In genomic region chr3:87033357-87033756, GRCm38 (mm10) we compare ENCODE assay signal across 9 mouse cellular contexts. TPM values are rescaled to one million over a fixed set of nuclear protein-coding genes. Genes with fewer than 3 reads are reported as not detected.
A peak's percentile ranks its signal among the peaks of the same experiment; 100 is the strongest.
DNase-seq lines count a peak whose midpoint lies in the region; ATAC-seq and TF ChIP-seq lines count a peak whose summit lies in the region.
"Had no signal": no experiment of that assay in that cellular context is flagged by ENCODE, and none has a peak within 500 bp of the region (broad histone marks: within the 10 kb centered on the region; RNA-seq: fewer than 3 reads in every experiment).

No protein-coding gene starts in this region.

- WGBS in lung, postnatal 0 days: 15% methylated on average over 8 of the region's 8 CpGs

- H3K4me1 ChIP-seq in CH12.LX (ENCODE audit: control insufficient read depth in 1 of 2, insufficient read depth in 2 of 2): peaks cover 0 to 18% of the 10 kb centered on the region in 2 experiments; a peak in 2 of 4 replicates
- no peaks in the 10 kb centered on the region for H3K4me1 ChIP-seq in lung, postnatal 0 days (ENCODE audit: insufficient read depth, low read depth, low read length)
- H3K4me1 ChIP-seq: liver, embryonic 15.5 days had no signal

- no peak for TF ChIP-seq POLR2A in CH12.LX (IDR thresholded peaks at IDR 0.05; ENCODE audit: low read depth, low read length)

- DNase-seq in CH12.LX (ENCODE audit: extremely low read depth): peak; percentile 79
- peak; percentile 49 for DNase-seq in adrenal gland, adult 8-10 months
- DNase-seq in embryo, embryonic 11 days: peak; percentile 78
- peak; percentile 64 for DNase-seq in heart, adult 8-10 months (ENCODE audit: low spot score)
- peak; percentile 79 for DNase-seq in layer of hippocampus, adult 11-12 months (ENCODE audit: low spot score)
- peak; percentile 78 for DNase-seq in lung, postnatal 0 days (ENCODE audit: low spot score)
- peak; percentile 53 for DNase-seq in right cerebral cortex, postnatal 25 days
- peak; percentile 70 to 77 for DNase-seq in urinary bladder, postnatal 36 days (ENCODE audit: low spot score in 2 of 2)

- TF ChIP-seq EP300 in CH12.LX (IDR thresholded peaks at IDR 0.05; ENCODE audit: low read length): no peak
- TF ChIP-seq EP300 in lung, postnatal 0 days (IDR thresholded peaks at IDR 0.05): no peak

- H3K79me2 ChIP-seq in CH12.LX (replicated peaks; ENCODE audit: control insufficient read depth, extremely low read depth, insufficient read depth, poor library complexity, severe bottlenecking): no peaks in the 10 kb centered on the region

- H3K27me3 ChIP-seq in CH12.LX (replicated peaks): no peaks in the 10 kb centered on the region
- no peaks in the 10 kb centered on the region for H3K27me3 ChIP-seq in lung, postnatal 0 days (replicated peaks; ENCODE audit: insufficient read depth, low read length)
- H3K27me3 ChIP-seq: liver, embryonic 15.5 days had no signal

- no peaks in the 10 kb centered on the region for H3K36me3 ChIP-seq in CH12.LX (replicated peaks in 1 of 2; ENCODE audit: control insufficient read depth in 1 of 2, insufficient read depth in 1 of 2, low read length in 1 of 2)
- no peaks in the 10 kb centered on the region for H3K36me3 ChIP-seq in lung, postnatal 0 days (ENCODE audit: insufficient read depth, low read length)
- H3K36me3 ChIP-seq: liver, embryonic 15.5 days had no signal

- dilution Hi-C loops in CH12.LX (cut with MboI; ENCODE audit: extremely low pct_ligation_motif_present, extremely low pct_unique_long_range_greater_than_20kb, low sequenced_read_pairs): no loop called here

- peak; percentile 94 to 96 for TF ChIP-seq CTCF in CH12.LX (conservative IDR thresholded peaks at IDR 0.05 in 1 of 2, IDR thresholded peaks at IDR 0.05 in 1 of 2; ENCODE audit: low read depth in 2 of 2, low read length in 2 of 2)
- peak; percentile 93 for TF ChIP-seq CTCF in lung, postnatal 0 days (IDR thresholded peaks at IDR 0.05)

- H3K9me3 ChIP-seq in CH12.LX (replicated peaks; ENCODE audit: low read length): peaks cover 5% of the 10 kb centered on the region
- no peaks in the 10 kb centered on the region for H3K9me3 ChIP-seq in lung, postnatal 0 days (ENCODE audit: low read length)
- H3K9me3 ChIP-seq: liver, embryonic 15.5 days had no signal

- peak; percentile 32; the same call in 1 of the 2 replicates for ATAC-seq in lung, postnatal 0 days

- no peak overlapping the region for H3K27ac ChIP-seq in CH12.LX (ENCODE audit: insufficient read depth, low read depth)
- H3K27ac ChIP-seq in lung, postnatal 0 days (ENCODE audit: low read length): no peak overlapping the region
- H3K27ac ChIP-seq: liver, embryonic 15.5 days had no signal

- H3K4me3 ChIP-seq in CH12.LX (replicated peaks in 1 of 3; ENCODE audit: low read depth in 2 of 3, low read length in 2 of 3, poor library complexity in 1 of 3): no peak overlapping the region
- no peak overlapping the region for H3K4me3 ChIP-seq in lung, postnatal 0 days (ENCODE audit: low read depth, low read length)
- H3K4me3 ChIP-seq: liver, embryonic 15.5 days had no signal

- H3K9ac ChIP-seq in CH12.LX (ENCODE audit: insufficient read depth, low read depth): no peak overlapping the region
- H3K9ac ChIP-seq in lung, postnatal 0 days (replicated peaks; ENCODE audit: low read depth): no peak overlapping the region
- H3K9ac ChIP-seq: liver, embryonic 15.5 days had no signal

- peak; percentile 84 for TF ChIP-seq RAD21 in CH12.LX (IDR thresholded peaks at IDR 0.05; ENCODE audit: low read depth, low read length)

- no peak overlapping the region for H3K4me2 ChIP-seq in CH12.LX (ENCODE audit: insufficient read depth, low read depth, poor library complexity, severe bottlenecking)
- no peak overlapping the region for H3K4me2 ChIP-seq in lung, postnatal 0 days (replicated peaks; ENCODE audit: low read depth, low read length)
- H3K4me2 ChIP-seq: liver, embryonic 15.5 days had no signal

- in situ Hi-C loops in CH12.LX (cut with MboI; ENCODE audit: low pct_ligation_motif_present, low pct_unique_long_range_greater_than_20kb, low sequenced_read_pairs): no loop called here

TF ChIP-seq in CH12.LX, 34 proteins besides CTCF, POLR2A, EP300 and RAD21:
- TF ChIP-seq MEF2A (IDR thresholded peaks at IDR 0.05; ENCODE audit: borderline replicate concordance, low read depth, low read length) (no peak), MYC (IDR thresholded peaks at IDR 0.05; ENCODE audit: low read depth, low read length) (no peak), SIN3A (IDR thresholded peaks at IDR 0.05; ENCODE audit: low read length) (peak; percentile 58), POLR2AphosphoS2 (IDR thresholded peaks at IDR 0.05; ENCODE audit: low read depth, low read length) (no peak), SMC3 (IDR thresholded peaks at IDR 0.05; ENCODE audit: low read depth, low read length) (peak; percentile 73), JUND (conservative IDR thresholded peaks at IDR 0.05; ENCODE audit: low read depth, low read length) (peak; percentile 34; the same call in 1 of the 2 replicates)

RNA-seq across cellular contexts. Expression of gene Cd1d1, which starts 34.1 kb away (rescaled TPM):
- total RNA-seq in CH12.LX (2012; rRNA removed) (2.4 and 3.0 TPM in 2 replicates), CH12.LX (2014; rRNA removed) (5.9 and 6.3 TPM in 2 replicates)
- polyA plus RNA-seq in CH12.LX (2012; ENCODE audit: insufficient read length, low read depth): 6.8 and 7.1 TPM in 2 replicates
- total RNA-seq in adrenal gland, adult 8-10 months (2022): 100 to 1,000 TPM in 2 of 4 experiments, 10 to 100 TPM in 2; 30.0 to 343 (median 174) TPM
- 1 to 10 TPM; 1.9 to 6.4 (median 3.0) TPM for total RNA-seq in heart, adult 8-10 months (2022)
- 20.0 and 25.1 TPM in 2 replicates for polyA plus RNA-seq in lung, postnatal 0 days (2015; fragmentation: Nextera tagmentation; extraction: Ambion mirVana)

Comparison
In these comparisons a context has a peak if more than half of its experiments do, and no peak if none do; other contexts are left out.
1. RNA of gene Cd1d1, which starts 34.1 kb away (total RNA-seq): 30.0 to 343 TPM in adrenal gland, adult 8-10 months; 2.4 to 6.3 TPM in CH12.LX and 1.9 to 6.4 TPM in heart, adult 8-10 months; every median in the first group is over 4 times any median in the second.
2. Peak in every context shown above with its lines, with median percentiles within 50 percentile points of each other: DNase-seq.